Mouse (Mus musculus) kidney, embryonic 16.5 days (tissue): Measurements from ENCODE around the gene Olfr194. TPM values are rescaled to one million over a fixed set of nuclear protein-coding genes. Genes with fewer than 3 reads are reported as not detected.
"Not testable (repeated sequence)": the region's sequence is repeated elsewhere in the genome, so short reads cannot be mapped to it uniquely, and the experiment has no call there.

Experiments used
- ATAC-seq: fragments of 200-750 bp; cut with Nextera tagmentation; 2 replicates; pipeline ENCODE4 v1.8.0; 2017; ENCODE audit warnings: moderate TSS enrichment; ENCODE audit not compliant: low FRiP score, low TSS enrichment
- H3K27ac ChIP-seq: fragments of 300-500 bp; sonication (generic); 2 replicates; pipeline ENCODE4 v1.5.1; 2014; ENCODE audit warnings: low read length
- H3K27me3 ChIP-seq: fragments of 300-500 bp; sonication (generic); 2 replicates; pipeline ENCODE4 v1.6.1; 2014; ENCODE audit warnings: low read length, control low read depth, mixed read lengths; ENCODE audit not compliant: insufficient read depth
- H3K36me3 ChIP-seq: fragments of 300-500 bp; sonication (generic); 2 replicates; pipeline ENCODE4 v1.6.1; 2014; ENCODE audit warnings: low read length, control low read depth, mixed read lengths; ENCODE audit not compliant: insufficient read depth
- H3K4me1 ChIP-seq: fragments of 300-500 bp; sonication (generic); 2 replicates; pipeline ENCODE4 v1.6.1; 2014; ENCODE audit warnings: low read length, control low read depth, mixed read lengths; ENCODE audit not compliant: insufficient read depth
- H3K4me2 ChIP-seq: fragments of 300-500 bp; sonication (generic); replicated peaks from 2 replicates; pipeline ENCODE4 v1.6.1; 2014; ENCODE audit warnings: low read depth, low read length
- H3K4me3 ChIP-seq: fragments of 300-500 bp; sonication (generic); 2 replicates; pipeline ENCODE4 v1.5.1; 2014; ENCODE audit warnings: mild to moderate bottlenecking, low read length
- H3K9ac ChIP-seq: fragments of 300-500 bp; sonication (generic); replicated peaks from 2 replicates; pipeline ENCODE4 v1.6.1; 2014; ENCODE audit warnings: low read length
- H3K9me3 ChIP-seq: fragments of 300-500 bp; sonication (generic); 2 replicates; pipeline ENCODE4 v1.6.1; 2016; ENCODE audit warnings: low read length, control low read depth
- WGBS: fragments of 180-500 bp; shearing (Covaris S2); extraction: QIAGEN DNeasy Blood & Tissue Kit; methylation state at CpG from one replicate; pipeline ENCODE4 v1.1.7; 2014; 5-methylcytosine and 5-hydroxymethylcytosine counted together
- polyA plus RNA-seq: library from polyadenylated mRNA; unstranded; fragments of >200 nt; fragmentation: Nextera tagmentation; extraction: Ambion mirVana; gene quantifications from 2 replicates; pipeline ENCODE4 v1.2.1, GENCODE M21; 2015

Olfr194 gene
- polyA plus RNA-seq, 1 experiment from 2014 or later: not detected

DNA sequence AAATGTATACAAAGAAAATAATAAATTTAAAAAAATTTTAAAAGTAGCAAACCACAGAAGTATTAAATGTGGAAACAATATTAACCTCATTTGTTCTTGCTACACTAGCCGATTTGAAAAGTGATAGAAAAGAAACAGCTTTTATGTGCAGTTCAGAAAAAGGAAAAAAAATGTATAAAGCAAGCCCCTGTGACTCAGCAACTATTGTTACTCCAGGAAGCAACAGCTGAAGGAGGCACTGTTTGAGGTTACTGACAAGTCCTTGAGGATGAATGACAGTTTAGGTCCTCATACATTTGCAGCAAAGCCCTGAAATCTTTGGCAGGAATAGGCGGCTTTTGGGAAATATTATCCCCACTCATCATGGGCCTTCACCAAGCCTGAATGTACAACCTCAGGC is 39.8 kb downstream of the Olfr194 start:
- not testable (repeated sequence) for ATAC-seq, H3K36me3 ChIP-seq, H3K4me2 ChIP-seq, H3K27me3 ChIP-seq, H3K4me1 ChIP-seq, H3K27ac ChIP-seq, H3K9me3 ChIP-seq, H3K4me3 ChIP-seq, H3K9ac ChIP-seq
- 86% methylated on average over 2 of the region's 2 CpGs for WGBS

DNA sequence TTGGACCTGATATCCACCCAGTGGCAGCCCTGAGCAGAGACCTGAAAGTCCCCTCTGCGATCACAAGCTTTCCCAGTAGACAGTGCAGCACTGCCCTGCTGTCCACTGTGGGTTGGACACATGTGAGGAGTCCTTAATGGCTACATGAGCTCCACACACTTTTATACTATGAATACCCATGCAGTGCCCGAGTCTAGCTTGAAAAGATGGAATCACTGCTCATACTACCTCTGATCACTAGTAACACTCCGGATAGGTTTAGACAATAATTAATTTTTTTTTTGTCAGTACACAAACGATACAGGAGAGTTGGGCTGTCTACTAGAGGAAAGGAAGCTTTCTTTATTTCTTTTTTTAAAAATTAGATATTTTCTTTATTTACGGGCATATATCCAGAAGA is 43.0 kb downstream of the Olfr194 start, which contains the start of gene Olfr190:
TSS of gene Olfr190 (minus strand) at position 101 of the 400 bp plus-strand sequence.
- no peaks in the 10 kb centered on the region for H3K27me3 ChIP-seq
- 86% methylated on average over 5 of the region's 5 CpGs for WGBS
- H3K36me3 ChIP-seq: no peaks in the 10 kb centered on the region
- H3K9me3 ChIP-seq: no peaks in the 10 kb centered on the region
- H3K4me2 ChIP-seq: no peak within 1 kb of the TSS
- H3K4me3 ChIP-seq: no peak within 1 kb of the TSS
- no peak within 1 kb of the TSS for H3K9ac ChIP-seq
- H3K4me1 ChIP-seq: no peaks in the 10 kb centered on the region
- no peak for ATAC-seq
- no peak within 1 kb of the TSS for H3K27ac ChIP-seq

DNA sequence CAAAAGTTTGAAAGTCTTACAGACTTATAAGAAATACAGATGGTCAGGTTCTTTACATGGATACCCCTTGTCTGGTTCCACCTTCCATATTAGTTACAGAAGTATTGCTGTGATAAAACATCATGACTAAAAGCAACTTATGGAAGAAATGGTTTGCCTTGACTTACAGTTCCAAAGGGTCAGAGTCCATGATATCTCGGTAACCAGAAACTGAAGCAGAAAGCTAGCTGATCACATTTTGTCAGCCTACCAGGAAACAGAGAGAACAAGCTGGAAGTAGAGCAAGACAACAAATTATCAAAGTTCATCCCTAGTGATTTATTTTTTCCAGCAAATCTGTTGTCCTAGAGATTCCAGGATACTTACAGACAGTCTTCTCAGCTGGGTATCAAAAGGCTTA is 47.3 kb downstream of the Olfr194 start:
- Histone ChIP-seq H3K36me3 (no peaks in the 10 kb centered on the region), H3K9ac (no peak overlapping the region), H3K27me3 (no peaks in the 10 kb centered on the region), H3K4me2 (no peak overlapping the region), H3K4me1 (no peaks in the 10 kb centered on the region), H3K9me3 (no peaks in the 10 kb centered on the region), H3K27ac (no peak overlapping the region), H3K4me3 (no peak overlapping the region)
- no peak for ATAC-seq
- WGBS: 87% methylated on average over 1 of the region's 1 CpGs

DNA sequence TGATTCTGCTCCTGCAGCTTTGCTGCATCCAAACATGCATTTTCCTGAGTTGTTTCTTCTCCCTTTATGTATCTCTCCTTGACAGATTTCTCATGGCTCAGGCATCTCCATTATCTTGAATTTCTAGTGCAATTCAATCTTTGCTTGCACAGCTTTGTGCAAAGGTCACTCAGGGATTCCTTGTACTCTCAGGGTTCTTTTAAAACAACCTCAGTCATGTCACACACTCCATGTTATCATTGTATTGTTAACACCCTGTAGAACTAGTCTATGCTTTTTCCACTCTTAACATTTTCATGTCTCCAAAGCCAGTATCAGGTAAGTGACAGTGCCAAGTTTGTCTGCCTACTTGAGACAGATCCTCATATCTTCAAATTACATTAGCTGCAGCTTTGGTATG is 49.1 kb downstream of the Olfr194 start:
- Histone ChIP-seq H3K27me3 (no peaks in the 10 kb centered on the region), H3K4me2 (no peak overlapping the region), H3K4me1 (no peaks in the 10 kb centered on the region)

More for the DNA sequence above, 49.1 kb downstream of the Olfr194 start:
- ATAC-seq: no peak
- Histone ChIP-seq H3K36me3 (no peaks in the 10 kb centered on the region), H3K9me3 (no peaks in the 10 kb centered on the region), H3K27ac (no peak overlapping the region), H3K4me3 (no peak overlapping the region), H3K9ac (no peak overlapping the region)

Other genes with a start within 250 kb of the Olfr194 start
- not detected in 2 replicates for gene Olfr177, start 246.3 kb downstream of the Olfr194 start, polyA plus RNA-seq
- gene Olfr178, start 229.0 kb downstream of the Olfr194 start, polyA plus RNA-seq: not detected in 2 replicates
- not detected in 2 replicates for gene Olfr181, start 192.3 kb downstream of the Olfr194 start, polyA plus RNA-seq
- not detected in 2 replicates for gene Olfr180, start 191.7 kb downstream of the Olfr194 start, polyA plus RNA-seq
- not detected in 2 replicates for gene Olfr183, start 125.7 kb downstream of the Olfr194 start, polyA plus RNA-seq
- not detected in 2 replicates for gene Olfr186, start 90.8 kb downstream of the Olfr194 start, polyA plus RNA-seq
- not detected in 2 replicates for gene Olfr187, start 81.3 kb downstream of the Olfr194 start, polyA plus RNA-seq
- not detected in 2 replicates for gene Olfr190, start 43.1 kb downstream of the Olfr194 start, polyA plus RNA-seq
- gene Olfr191, start 31.2 kb downstream of the Olfr194 start, polyA plus RNA-seq: not detected in 2 replicates
- not detected in 2 replicates for gene Olfr193, start 9.2 kb downstream of the Olfr194 start, polyA plus RNA-seq
- not detected in 2 replicates for gene Olfr195, start 26.0 kb upstream of the Olfr194 start, polyA plus RNA-seq
- not detected in 2 replicates for gene Olfr196, start 49.4 kb upstream of the Olfr194 start, polyA plus RNA-seq
- not detected in 2 replicates for gene Olfr198, start 82.5 kb upstream of the Olfr194 start, polyA plus RNA-seq
- gene Olfr199, start 98.7 kb upstream of the Olfr194 start, polyA plus RNA-seq: not detected in 2 replicates
- not detected in 2 replicates for gene Olfr201, start 151.6 kb upstream of the Olfr194 start, polyA plus RNA-seq
- not detected in 2 replicates for gene Olfr202, start 165.7 kb upstream of the Olfr194 start, polyA plus RNA-seq
- gene Olfr203, start 177.8 kb upstream of the Olfr194 start, polyA plus RNA-seq: not detected in 2 replicates
- not detected in 2 replicates for gene Olfr204, start 197.2 kb upstream of the Olfr194 start, polyA plus RNA-seq
- gene Olfr205, start 210.1 kb upstream of the Olfr194 start, polyA plus RNA-seq: not detected in 2 replicates
- not detected in 2 replicates for gene Olfr206, start 228.2 kb upstream of the Olfr194 start, polyA plus RNA-seq
- gene Olfr209, start 242.9 kb upstream of the Olfr194 start, polyA plus RNA-seq: not detected in 2 replicates